Mouse (Mus musculus): ENCODE results near the gene Bcar1.

DNA sequence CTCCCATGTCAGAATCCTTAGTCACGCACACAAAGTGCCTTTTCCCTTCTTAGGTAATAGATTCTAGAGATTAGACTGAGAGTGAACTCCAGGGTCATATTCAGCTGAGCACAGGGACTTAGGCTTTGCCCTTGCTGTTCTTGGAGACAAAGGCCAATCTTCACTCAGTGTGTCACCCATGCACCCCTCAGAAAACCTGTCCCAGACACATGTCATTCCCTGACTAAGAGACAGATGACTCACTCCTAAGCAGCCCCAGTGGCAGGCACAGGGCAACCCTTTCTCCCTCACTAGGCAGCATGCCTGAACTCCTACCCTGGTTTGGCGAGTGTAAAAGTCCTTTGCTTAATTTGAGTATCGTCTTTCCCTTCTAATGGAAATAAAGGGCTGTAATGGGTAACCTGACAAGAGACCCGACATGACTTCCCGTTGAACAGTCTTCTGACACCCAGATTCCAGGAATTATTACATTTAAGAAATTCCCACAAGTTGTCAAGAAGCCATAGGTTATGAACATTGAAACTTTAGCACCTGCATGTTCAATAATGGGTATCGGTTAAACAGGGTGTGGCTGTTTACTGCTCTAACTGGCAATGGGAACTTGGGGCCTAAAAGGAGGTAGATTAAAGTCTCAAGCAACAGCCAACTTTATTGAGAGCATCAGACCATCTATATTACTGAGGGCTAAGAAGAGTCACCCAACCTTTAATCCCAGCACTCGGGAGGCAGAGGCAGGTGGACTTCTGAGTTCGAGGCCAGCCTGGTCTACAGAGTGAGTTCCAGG, 4.4 kb upstream of the Bcar1 start:
- no peak for TF ChIP-seq EP300 (IDR thresholded peaks at IDR 0.05; ENCODE audit: low read depth)
- no peak for TF ChIP-seq CTCF (IDR thresholded peaks at IDR 0.05; ENCODE audit: low read depth)
